Mouse (Mus musculus) kidney, adult 10 weeks (tissue): ENCODE data around the gene Hist1h2ad. TPM values are rescaled to one million over a fixed set of nuclear protein-coding genes. Genes with fewer than 3 reads are reported as not detected.

Experiments used
- polyA plus RNA-seq: library from polyadenylated mRNA; stranded (reverse); fragments of 350-450 nt; fragmentation: Illumina TruSeq; extraction: RNeasy Lipid Tissue Mini Kit (QIAGEN cat#74804); gene quantifications from one replicate; pipeline ENCODE4 v1.2.3, GENCODE M21; 2014; ENCODE audit warnings: low read depth, low replicate concordance

The Hist1h2ad gene
- polyA plus RNA-seq, 1 experiment from 2014 or later = not detected

Other genes with a start within 250 kb of the Hist1h2ad start
- gene Zfp322a, start 205.2 kb upstream of the Hist1h2ad start, polyA plus RNA-seq = 57.7 TPM
- 2.4 TPM for gene Abt1, start 150.5 kb upstream of the Hist1h2ad start, polyA plus RNA-seq
- gene Btn1a1, start 108.5 kb upstream of the Hist1h2ad start, polyA plus RNA-seq = not detected
- gene Btn2a2, start 85.5 kb upstream of the Hist1h2ad start, polyA plus RNA-seq = not detected
- not detected for gene Hist1h4h, start 43.3 kb upstream of the Hist1h2ad start, polyA plus RNA-seq
- gene Hist1h2af, start 40.5 kb upstream of the Hist1h2ad start, polyA plus RNA-seq = not detected
- not detected for gene Hist1h3g, start 39.0 kb upstream of the Hist1h2ad start, polyA plus RNA-seq
- gene Hist1h2bh, start 31.0 kb upstream of the Hist1h2ad start, polyA plus RNA-seq = 1.2 TPM
- not detected for gene Hist1h3f, start 30.3 kb upstream of the Hist1h2ad start, polyA plus RNA-seq
- not detected for gene Hist1h4f, start 22.7 kb upstream of the Hist1h2ad start, polyA plus RNA-seq
- gene Hist1h1d, start 21.1 kb upstream of the Hist1h2ad start, polyA plus RNA-seq = 3.8 TPM
- gene Hist1h3e, start 12.0 kb upstream of the Hist1h2ad start, polyA plus RNA-seq = not detected
- gene Hist1h2ae, start 3.2 kb upstream of the Hist1h2ad start, polyA plus RNA-seq = not detected
- gene Hist1h2bg, start 3.0 kb upstream of the Hist1h2ad start, polyA plus RNA-seq = not detected
- gene Hist1h2bf, start 185 bp upstream of the Hist1h2ad start, polyA plus RNA-seq = not detected
- 0.49 TPM for gene Hist1h3d, start 1.4 kb downstream of the Hist1h2ad start, polyA plus RNA-seq
- 0.40 TPM for gene Hist1h4d, start 7.2 kb downstream of the Hist1h2ad start, polyA plus RNA-seq
- 17.8 TPM for gene Hist1h2be, start 46.7 kb downstream of the Hist1h2ad start, polyA plus RNA-seq
- 7.7 TPM for gene Hist1h1e, start 48.2 kb downstream of the Hist1h2ad start, polyA plus RNA-seq
- gene Hist1h2ac, start 109.6 kb downstream of the Hist1h2ad start, polyA plus RNA-seq = 3.4 TPM
- 366 TPM for gene Hist1h2bc, start 109.8 kb downstream of the Hist1h2ad start, polyA plus RNA-seq
- not detected for gene Hist1h1t, start 121.4 kb downstream of the Hist1h2ad start, polyA plus RNA-seq
- 6.6 TPM for gene Hist1h4c, start 124.1 kb downstream of the Hist1h2ad start, polyA plus RNA-seq
- 29.7 TPM for gene Hfe, start 136.5 kb downstream of the Hist1h2ad start, polyA plus RNA-seq
- gene Hist1h1c, start 164.4 kb downstream of the Hist1h2ad start, polyA plus RNA-seq = 67.6 TPM
- not detected for gene Hist1h3c, start 171.2 kb downstream of the Hist1h2ad start, polyA plus RNA-seq
- gene Hist1h2bb, start 172.4 kb downstream of the Hist1h2ad start, polyA plus RNA-seq = not detected
- gene Hist1h2ab, start 176.7 kb downstream of the Hist1h2ad start, polyA plus RNA-seq = not detected
- gene Hist1h3b, start 177.9 kb downstream of the Hist1h2ad start, polyA plus RNA-seq = not detected
- gene Hist1h4b, start 182.6 kb downstream of the Hist1h2ad start, polyA plus RNA-seq = not detected
- not detected for gene Hist1h4a, start 186.8 kb downstream of the Hist1h2ad start, polyA plus RNA-seq
- gene Hist1h3a, start 188.0 kb downstream of the Hist1h2ad start, polyA plus RNA-seq = not detected
- not detected for gene Hist1h1a, start 189.3 kb downstream of the Hist1h2ad start, polyA plus RNA-seq
- not detected for gene Trim38, start 195.5 kb downstream of the Hist1h2ad start, polyA plus RNA-seq
- gene Slc17a2, start 232.6 kb downstream of the Hist1h2ad start, polyA plus RNA-seq = 23.4 TPM